Mouse (Mus musculus) neutrophil, adult 59 days (primary cell): Measurements from ENCODE around the gene 3110082J24Rik. TPM values are rescaled to one million over a fixed set of nuclear protein-coding genes. Genes with fewer than 3 reads are reported as not detected.

Experiments
- total RNA-seq, 2 experiments: library from RNA; stranded (reverse); gene quantifications; 1 replicate in 1 of 2; 2 replicates in 1 of 2; pipeline ENCODE4 v1.2.4; 2023

The 3110082J24Rik gene
- total RNA-seq: not detected

GRCm38 (mm10) chr5:30105668-30106300, at the start of gene 3110082J24Rik:
TSS of gene 3110082J24Rik (minus strand) at chr5:30106086.

GRCm38 (mm10) chr5:30154474-30155394, 48.8 kb upstream of the 3110082J24Rik start, which contains the start of the genes Hadha and Hadhb:
TSS of gene Hadha (minus strand) at chr5:30155162.
TSS of gene Hadhb (plus strand) at chr5:30155248.

GRCm38 (mm10) chr5:30104841-30105667, 832 bp downstream of the 3110082J24Rik start, which contains the start of gene Garem2:
TSS of gene Garem2 (plus strand) at chr5:30105161.

GRCm38 (mm10) chr5:30072825-30073821, 32.8 kb downstream of the 3110082J24Rik start, which contains the start of gene Tyms:
TSS of gene Tyms (minus strand) at chr5:30073617.

Other genes with a start within 250 kb of the 3110082J24Rik start
- 1 to 10 TPM; 3.8 to 5.0 TPM for gene Il6, start 93.0 kb downstream of the 3110082J24Rik start, total RNA-seq
- 10 to 100 TPM; 64.3 to 67.4 TPM for gene Tyms, start 32.5 kb downstream of the 3110082J24Rik start, total RNA-seq
- gene Garem2, start 925 bp downstream of the 3110082J24Rik start, total RNA-seq: not detected
- gene Hadha, start 49.1 kb upstream of the 3110082J24Rik start, total RNA-seq: 10 to 100 TPM; 69.7 to 70.1 TPM
- 10 to 100 TPM; 42.7 to 56.3 TPM for gene Hadhb, start 49.2 kb upstream of the 3110082J24Rik start, total RNA-seq
- not detected for gene Adgrf3, start 99.6 kb upstream of the 3110082J24Rik start, total RNA-seq
- gene Selenoi, start 126.5 kb upstream of the 3110082J24Rik start, total RNA-seq: 10 to 100 TPM; 12.4 to 12.9 TPM
- not detected for gene Drc1, start 175.3 kb upstream of the 3110082J24Rik start, total RNA-seq